Mouse (Mus musculus) splenic B cell, adult 2 months (primary cell): ENCODE results near the gene Ube2d2b.
A peak's percentile ranks its signal among the peaks of the same experiment; 100 is the strongest.

Experiments used
- DNase-seq: peaks from one replicate; pipeline ENCODE4 v3.0.0-alpha.2; 2011; ENCODE audit warnings: low read depth, low spot score
- H3K27me3 ChIP-seq: 2 replicates; pipeline ENCODE4 v1.6.1; 2012; ENCODE audit warnings: mild to moderate bottlenecking, low read length, moderate library complexity, mixed read lengths; ENCODE audit not compliant: control insufficient read depth, poor library complexity, insufficient read depth, severe bottlenecking
- H3K36me3 ChIP-seq: 2 replicates; pipeline ENCODE4 v1.6.1; 2012; ENCODE audit warnings: mild to moderate bottlenecking, low read length, moderate library complexity, mixed read lengths; ENCODE audit not compliant: control insufficient read depth, poor library complexity, insufficient read depth, severe bottlenecking

Gene Ube2d2b

DNA sequence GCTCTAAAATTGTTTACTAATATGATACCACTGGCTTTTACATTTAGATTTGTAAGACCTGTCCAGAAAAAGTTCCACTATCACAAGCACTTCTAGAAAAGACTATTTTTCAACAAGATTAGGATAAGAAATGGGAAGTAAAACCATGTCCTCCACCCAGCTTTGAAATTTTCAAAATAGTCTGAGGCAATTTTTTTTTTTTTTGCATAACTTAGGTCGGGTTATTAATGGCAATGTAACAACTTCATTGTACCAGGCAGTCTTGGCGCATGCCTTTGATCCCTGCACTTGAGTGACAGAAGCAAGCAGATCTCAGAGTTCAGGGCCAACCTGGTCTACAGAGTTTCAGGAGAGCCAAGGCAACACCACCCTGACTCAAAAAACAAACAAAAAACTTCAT, 39.8 kb downstream of the Ube2d2b start:
- H3K36me3 ChIP-seq = no peaks in the 10 kb centered on the region
- H3K27me3 ChIP-seq = no peaks in the 10 kb centered on the region
- DNase-seq = peak; percentile 23

DNA sequence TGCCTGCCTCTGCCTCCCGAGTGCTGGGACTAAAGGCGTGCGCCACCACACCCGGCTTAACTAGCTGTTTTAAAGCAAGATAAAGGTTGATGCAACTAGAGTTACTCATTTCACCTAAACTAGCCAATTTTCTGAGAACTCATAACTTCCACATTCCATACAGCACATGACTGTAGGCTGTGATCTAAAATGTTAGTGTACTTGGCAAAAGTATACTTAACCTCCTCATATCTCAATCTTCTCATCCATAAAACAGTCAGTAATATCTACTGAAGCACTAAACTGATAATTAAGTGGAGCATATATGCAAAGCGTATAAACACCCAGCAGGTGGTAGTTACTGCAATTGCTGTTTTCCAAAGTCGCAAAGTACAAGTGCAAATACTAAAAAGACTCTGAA, 43.4 kb downstream of the Ube2d2b start:
- H3K36me3 ChIP-seq = no peaks in the 10 kb centered on the region
- no peak for DNase-seq
- H3K27me3 ChIP-seq = no peaks in the 10 kb centered on the region

DNA sequence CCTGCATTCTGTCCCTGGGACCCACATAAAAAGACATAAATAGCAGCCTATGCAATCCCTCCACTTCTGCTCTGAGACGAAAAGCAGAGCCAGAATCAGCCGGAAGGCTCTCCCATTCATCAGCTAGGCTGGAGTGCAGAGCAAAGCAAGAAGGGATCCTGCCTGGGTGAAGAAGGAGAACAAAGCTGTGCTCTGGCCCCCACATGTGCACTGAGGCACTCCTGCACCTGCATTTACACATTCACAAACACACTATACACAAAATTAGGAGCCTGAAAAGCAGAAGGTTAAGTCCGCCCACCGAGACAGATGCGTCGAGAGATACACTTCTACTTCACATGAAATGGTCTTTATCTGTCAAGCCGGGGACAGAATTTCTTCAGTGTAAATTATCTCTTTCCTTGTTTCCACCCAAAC, 44.0 kb downstream of the Ube2d2b start:
- no peak for DNase-seq
- Histone ChIP-seq H3K36me3 (no peaks in the 10 kb centered on the region), H3K27me3 (no peaks in the 10 kb centered on the region)

DNA sequence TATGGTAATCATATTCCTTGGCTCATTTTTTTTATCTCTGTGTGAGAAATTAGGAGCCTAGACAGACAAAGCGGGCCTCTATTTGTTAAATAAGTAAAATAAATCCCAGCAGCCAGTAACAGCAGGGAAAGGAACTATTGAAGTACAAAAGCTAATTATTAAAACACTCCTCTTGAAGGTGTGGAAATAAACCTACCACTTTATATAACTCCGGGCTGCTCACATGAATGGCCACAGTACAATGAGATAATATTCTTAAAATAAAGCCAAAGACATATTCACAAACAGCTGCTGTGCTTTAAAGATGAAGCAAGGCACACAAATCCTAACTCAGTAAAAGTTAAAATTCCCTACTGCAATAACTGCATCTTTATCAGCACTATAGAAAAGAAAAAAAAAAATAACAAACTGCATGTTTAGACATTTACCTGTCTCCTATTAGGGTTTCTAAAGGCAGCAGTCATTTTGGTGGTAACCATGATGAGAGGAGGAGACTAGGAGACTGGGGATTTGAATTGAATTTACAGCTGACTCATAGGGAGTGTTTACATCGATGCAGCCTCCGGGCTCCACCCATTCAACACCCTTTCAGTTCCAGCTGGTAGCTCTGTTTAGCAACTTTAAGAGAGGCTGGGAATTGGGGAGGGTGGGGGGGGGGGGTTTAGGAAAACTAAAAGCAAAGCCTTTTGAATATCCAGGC, 44.8 kb downstream of the Ube2d2b start, which contains the start of gene Evi5:
Gene Evi5, minus strand, starts transcription at position 547 of the 700 bp plus-strand sequence.
- no peaks in the 10 kb centered on the region for H3K27me3 ChIP-seq
- DNase-seq = no peak

DNA sequence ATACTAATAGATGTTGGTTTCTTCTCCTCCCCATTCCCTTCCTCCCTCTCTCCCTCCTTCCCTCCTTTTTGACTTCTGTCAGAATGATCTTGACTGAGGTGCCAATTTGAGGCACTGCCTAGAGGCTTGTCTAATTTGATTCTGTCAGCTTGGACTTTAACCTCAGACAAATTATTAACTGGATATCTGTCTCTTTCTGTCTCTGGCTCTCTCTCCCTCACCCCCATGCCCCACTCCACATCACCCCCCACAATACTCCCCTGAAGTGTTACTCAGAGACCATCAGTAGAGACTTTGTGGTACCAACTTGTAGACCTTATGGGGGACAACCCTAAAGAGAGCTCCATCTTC, 45.3 kb downstream of the Ube2d2b start:
- no peak for DNase-seq
- Histone ChIP-seq H3K27me3 (no peaks in the 10 kb centered on the region), H3K36me3 (no peaks in the 10 kb centered on the region)

More for the DNA sequence above, 44.8 kb downstream of the Ube2d2b start, which contains the start of gene Evi5:
- no peaks in the 10 kb centered on the region for H3K36me3 ChIP-seq

DNA sequence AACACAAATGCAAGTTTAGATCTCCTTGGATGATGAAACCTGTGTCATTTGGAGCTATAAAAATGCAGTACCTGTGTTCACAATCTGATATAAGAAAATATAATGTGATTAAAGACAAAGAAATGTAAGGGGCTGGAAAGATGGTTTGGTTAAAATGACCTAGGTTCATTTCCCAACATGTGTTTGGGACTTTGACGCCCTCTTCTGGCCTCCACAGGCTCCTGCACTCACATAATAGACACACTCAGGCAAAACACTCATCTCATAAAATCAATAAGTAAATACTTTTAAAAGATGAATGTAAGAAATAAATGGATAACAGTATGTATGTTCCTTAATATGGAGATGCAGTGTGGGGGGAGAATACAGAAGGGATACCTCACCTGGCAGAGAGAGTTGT, 47.2 kb downstream of the Ube2d2b start:
- Histone ChIP-seq H3K27me3 (no peaks in the 10 kb centered on the region), H3K36me3 (no peaks in the 10 kb centered on the region)
- no peak for DNase-seq

DNA sequence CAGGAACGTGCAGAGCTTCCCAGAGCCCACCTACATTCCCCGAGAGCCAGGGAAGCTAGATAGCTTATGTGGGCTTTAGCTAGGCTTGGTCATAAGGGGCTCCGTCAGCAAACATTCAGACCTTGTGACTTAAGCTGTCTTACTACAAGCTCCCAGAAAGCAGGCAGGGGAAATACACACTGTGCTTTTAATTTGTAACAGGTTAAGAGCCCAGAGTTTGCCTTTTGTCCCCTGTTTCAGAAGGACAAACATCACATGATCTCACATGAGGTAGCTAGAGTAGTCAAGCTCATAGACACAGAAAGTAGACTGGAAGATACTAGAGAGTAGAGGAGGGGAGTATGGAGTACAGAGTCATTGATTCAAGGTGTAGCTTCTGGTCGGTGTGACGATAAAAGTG, 50.8 kb downstream of the Ube2d2b start:
- no peaks in the 10 kb centered on the region for H3K27me3 ChIP-seq
- DNase-seq = no peak
- no peaks in the 10 kb centered on the region for H3K36me3 ChIP-seq
